Mouse (Mus musculus) thymus, postnatal 14 days (tissue): ENCODE results near the gene Heph.
"Not testable (repeated sequence)": the region's sequence is repeated elsewhere in the genome, so short reads cannot be mapped to it uniquely, and the experiment has no call there.

Source experiments
- DNase-seq: peaks from one replicate; pipeline ENCODE4 v3.0.0; 2021

The Heph gene

DNA sequence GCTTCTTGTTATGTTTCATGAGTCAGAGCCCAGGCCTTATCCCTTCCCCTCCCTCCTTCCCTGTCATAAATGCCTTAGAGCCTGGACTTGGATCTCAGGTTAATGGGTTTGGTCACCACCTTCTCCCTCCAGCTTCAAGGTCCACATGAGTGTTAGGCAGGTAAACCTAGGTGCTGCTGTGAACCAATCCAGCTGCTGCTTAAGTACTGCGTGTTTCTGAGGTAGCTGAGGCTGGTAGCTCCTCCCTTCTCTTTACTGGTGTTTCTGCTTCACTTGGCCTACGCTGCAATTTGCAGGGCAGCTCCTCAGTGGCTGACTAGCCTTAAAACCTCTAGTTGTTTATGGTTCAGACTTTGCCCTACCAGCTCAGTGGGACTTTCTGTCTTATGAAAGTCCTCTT is at the start of gene Heph:
TSS of gene Heph (plus strand) at position 211 of the 400 bp plus-strand sequence.
- no peak for DNase-seq

- DNase-seq: not testable (repeated sequence)
These were observed 39.8 kb upstream of the Heph start for GRCm38 (mm10) chrX:96415351-96415750.

DNA sequence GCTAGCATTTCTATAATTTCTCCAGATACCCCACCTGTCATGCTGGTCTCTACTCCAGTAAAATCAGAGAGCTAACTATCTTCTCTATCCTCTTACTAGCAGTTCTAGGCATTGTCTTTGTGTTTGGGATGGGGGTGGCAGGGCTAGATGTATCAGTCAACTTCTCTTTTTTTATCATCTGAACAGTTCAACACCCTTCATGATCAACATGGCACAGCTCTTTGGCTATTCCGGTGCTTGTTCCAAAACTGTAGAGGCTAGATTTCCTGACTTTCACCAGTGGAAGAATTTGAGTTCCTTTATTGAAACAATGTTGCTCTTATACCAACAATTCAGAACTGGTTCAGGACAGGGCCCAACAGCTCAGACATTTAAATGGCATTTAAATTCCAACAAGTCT is 38.2 kb upstream of the Heph start:
- no peak for DNase-seq

DNA sequence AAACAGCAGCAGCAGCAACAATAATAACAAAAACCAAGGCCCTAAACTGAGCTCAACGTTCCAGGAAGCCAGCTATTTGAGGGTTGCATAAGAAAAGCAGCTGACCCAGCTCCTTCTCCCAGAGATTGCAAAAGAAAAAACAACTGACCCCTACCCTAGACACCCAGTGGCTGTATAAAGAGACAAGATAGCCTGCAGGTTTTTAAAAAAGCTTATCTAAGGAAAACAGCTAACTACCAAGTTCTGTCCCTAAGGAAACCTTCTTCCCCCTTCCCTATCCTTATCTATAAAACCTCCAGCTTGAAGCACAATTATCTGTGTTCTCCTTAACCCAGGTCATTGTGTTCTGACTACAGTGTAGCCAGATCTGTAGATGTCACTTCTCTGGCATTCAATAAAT is 37.4 kb upstream of the Heph start:
- no peak for DNase-seq

DNA sequence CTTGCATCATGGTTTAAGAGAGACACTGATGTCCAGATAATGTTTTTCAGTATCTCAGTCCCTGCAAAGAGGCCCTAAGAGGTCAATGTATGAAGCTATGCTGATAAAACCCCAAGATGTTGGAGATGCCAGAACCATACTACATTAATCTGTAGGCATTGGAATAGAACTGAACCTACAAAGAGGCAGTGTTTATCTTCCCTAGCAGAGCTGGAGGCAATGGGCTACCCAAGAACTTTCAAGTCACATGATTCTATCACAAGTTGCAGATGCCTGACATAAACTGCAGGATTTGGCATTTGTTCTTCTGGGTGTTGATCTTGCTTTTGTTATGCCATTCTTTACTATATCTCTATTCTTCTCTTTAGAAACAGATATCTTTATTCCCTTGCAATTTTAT is 35.8 kb upstream of the Heph start:
- DNase-seq: no peak

GRCm38 (mm10) chrX:96456201-96456963 is 1.2 kb downstream of the Heph start, which contains the start of gene Hsf3:
Gene Hsf3 (minus strand): TSS chrX:96456294.
- DNase-seq: no peak

DNA sequence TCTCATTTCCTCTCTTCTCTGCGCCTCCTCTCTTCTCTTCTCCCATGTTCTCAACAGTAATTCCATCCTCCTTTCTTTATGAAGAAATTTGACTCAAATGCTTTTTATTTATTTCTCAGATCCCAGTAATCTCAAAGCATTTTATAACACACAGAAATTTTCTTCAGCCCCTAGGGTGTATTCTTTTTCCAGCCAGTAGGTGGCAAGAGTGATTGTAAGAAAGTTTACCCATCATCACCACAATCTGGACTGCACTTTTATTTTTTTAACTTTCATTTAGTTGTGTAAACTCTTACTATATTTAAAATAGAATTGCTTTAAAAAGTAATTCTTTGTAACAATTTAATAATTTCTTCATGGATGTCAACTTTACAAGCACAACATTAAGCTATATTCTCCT is 46.4 kb downstream of the Heph start:
- no peak for DNase-seq
